Mouse (Mus musculus) brain, embryonic 14.5 days (tissue): ENCODE results near the gene Gm17268.

ENCODE experiments used
- CTCF ChIP-seq: fragments of 200-500 bp; IDR thresholded peaks from 2 replicates; pipeline ENCODE4 v1.5.1; 2012; ENCODE audit warnings: inconsistent platforms, mild to moderate bottlenecking, moderate library complexity, borderline replicate concordance; ENCODE audit not compliant: insufficient read depth, insufficient read length; ENCODE audit errors: extremely low read depth
- POLR2A ChIP-seq: fragments of 200-500 bp; IDR thresholded peaks from 2 replicates; pipeline ENCODE4 v1.6.1; 2012; ENCODE audit warnings: mild to moderate bottlenecking, inconsistent platforms, borderline replicate concordance; ENCODE audit not compliant: poor library complexity, insufficient read depth, insufficient read length, severe bottlenecking; ENCODE audit errors: extremely low read depth

DNA sequence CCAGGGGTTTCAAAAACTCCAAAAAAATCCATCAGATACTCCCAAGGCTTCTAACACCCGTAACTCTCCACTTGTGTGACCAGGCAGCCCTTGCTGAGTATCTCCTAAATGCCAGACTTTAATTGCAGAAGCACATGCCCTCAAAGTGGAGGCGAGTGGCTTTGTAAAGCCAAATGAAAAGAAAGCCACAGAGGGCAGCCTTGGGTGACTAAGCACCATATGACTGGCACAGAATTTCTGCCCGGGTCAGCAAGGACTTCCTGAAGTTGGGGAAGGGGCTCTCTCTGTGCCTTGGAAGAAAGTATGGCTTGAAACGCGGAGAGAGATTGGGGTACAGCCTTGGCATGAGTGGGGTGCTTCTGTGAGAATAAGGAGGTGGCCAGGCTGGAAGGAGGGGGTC, 41.3 kb downstream of the Gm17268 start:
- no peak for TF ChIP-seq POLR2A
- no peak for TF ChIP-seq CTCF
